In genomic region chr1:171610026-171610425, GRCm38 (mm10) we compare ENCODE assay signal across 10 mouse cellular contexts. TPM values are rescaled to one million over a fixed set of nuclear protein-coding genes. Genes with fewer than 3 reads are reported as not detected.
A peak's percentile ranks its signal among the peaks of the same experiment; 100 is the strongest.
DNase-seq lines count a peak whose midpoint lies in the region; ATAC-seq and TF ChIP-seq lines count a peak whose summit lies in the region.
"Had no signal": no experiment of that assay in that cellular context is flagged by ENCODE, and none has a peak within 500 bp of the region (broad histone marks: within the 10 kb centered on the region; RNA-seq: fewer than 3 reads in every experiment).

No protein-coding gene starts in this region.

- ATAC-seq in liver, embryonic 13.5 days (ENCODE audit: low read depth): no peak
- no peak for ATAC-seq in liver, embryonic 12.5 days
- no peak for ATAC-seq in Patski
- peak; percentile 84 for ATAC-seq in erythroblast, adult 5-6 weeks (replicated peaks; ENCODE audit: low FRiP score, poor library complexity, severe bottlenecking)
- ATAC-seq: forebrain, embryonic 15.5 days had no signal

- H3K9ac ChIP-seq in liver, embryonic 13.5 days: no peak overlapping the region
- no peak overlapping the region for H3K9ac ChIP-seq in liver, embryonic 12.5 days
- H3K9ac ChIP-seq: forebrain, embryonic 15.5 days; hindbrain, embryonic 13.5 days had no signal

- no peak overlapping the region for H3K4me3 ChIP-seq in liver, embryonic 13.5 days (replicated peaks)
- no peak overlapping the region for H3K4me3 ChIP-seq in liver, embryonic 12.5 days
- H3K4me3 ChIP-seq: forebrain, embryonic 15.5 days; hindbrain, embryonic 13.5 days had no signal

- no peaks in the 10 kb centered on the region for H3K36me3 ChIP-seq in liver, embryonic 13.5 days
- no peaks in the 10 kb centered on the region for H3K36me3 ChIP-seq in liver, embryonic 12.5 days
- H3K36me3 ChIP-seq: forebrain, embryonic 15.5 days; hindbrain, embryonic 13.5 days had no signal

- 69% methylated on average over 2 of the region's 2 CpGs for WGBS in liver, embryonic 13.5 days (ENCODE audit: insufficient replicate concordance)
- WGBS in liver, embryonic 12.5 days (ENCODE audit: insufficient replicate concordance): 71% methylated on average over 2 of the region's 2 CpGs

- H3K27me3 ChIP-seq in liver, embryonic 13.5 days: no peaks in the 10 kb centered on the region
- H3K27me3 ChIP-seq in liver, embryonic 12.5 days (replicated peaks): no peaks in the 10 kb centered on the region; the same call in 1 of the 2 replicates
- H3K27me3 ChIP-seq in Patski: no peaks in the 10 kb centered on the region
- H3K27me3 ChIP-seq: forebrain, embryonic 15.5 days; hindbrain, embryonic 13.5 days had no signal

- no peaks in the 10 kb centered on the region for H3K4me1 ChIP-seq in liver, embryonic 13.5 days (replicated peaks)
- no peaks in the 10 kb centered on the region for H3K4me1 ChIP-seq in liver, embryonic 12.5 days
- H3K4me1 ChIP-seq: forebrain, embryonic 15.5 days; hindbrain, embryonic 13.5 days had no signal

- H3K9me3 ChIP-seq in liver, embryonic 13.5 days (replicated peaks): no peaks in the 10 kb centered on the region
- H3K9me3 ChIP-seq in liver, embryonic 12.5 days (replicated peaks): no peaks in the 10 kb centered on the region
- H3K9me3 ChIP-seq: forebrain, embryonic 15.5 days; hindbrain, embryonic 13.5 days had no signal

- CTCF ChIA-PET in Patski (lab: Charles Lee): no interaction called here

- peak; percentile 15 for DNase-seq in liver, embryonic 13.5 days
- no peak for DNase-seq in Patski (ENCODE audit: low read depth, low spot score)
- DNase-seq in spleen, postnatal 4 days (ENCODE audit: low spot score in 2 of 2): peak; percentile 56 to 73
- DNase-seq in kidney, postnatal 36 days: no peak
- DNase-seq in left cerebral cortex, postnatal 14 days (ENCODE audit: low spot score in 2 of 2): no peak

- TF ChIP-seq CTCF in Patski (IDR thresholded peaks at IDR 0.05): peak; percentile 8

- intact Hi-C loops in left cerebral cortex, postnatal 14 days (cut with DNase I): no loop called here

- H3K27ac ChIP-seq in liver, embryonic 13.5 days: no peak overlapping the region
- no peak overlapping the region for H3K27ac ChIP-seq in liver, embryonic 12.5 days
- H3K27ac ChIP-seq: forebrain, embryonic 15.5 days; hindbrain, embryonic 13.5 days had no signal

- POLR2A ChIA-PET in Patski (lab: Charles Lee): no interaction called here

- H3K4me2 ChIP-seq in liver, embryonic 13.5 days: no peak overlapping the region
- H3K4me2 ChIP-seq in liver, embryonic 12.5 days: no peak overlapping the region
- H3K4me2 ChIP-seq: forebrain, embryonic 15.5 days; hindbrain, embryonic 13.5 days had no signal

- in situ Hi-C loops in Patski (cut with MboI; ENCODE audit: low pct_unique_long_range_greater_than_20kb): no loop called here

RNA-seq across cellular contexts. Expression of gene Ly9, which starts 2.8 kb away (rescaled TPM):
- polyA plus RNA-seq in liver, embryonic 13.5 days (2015; fragmentation: Nextera tagmentation; extraction: Ambion mirVana): 0.95 and 1.4 TPM in 2 replicates
- polyA plus RNA-seq in liver, embryonic 12.5 days (2016; fragmentation: Nextera tagmentation; extraction: Ambion mirVana): 0.41 and 0.78 TPM in 2 replicates
- polyA plus RNA-seq in Patski (2021): not detected
- total RNA-seq in erythroblast, adult 5-6 weeks (2015; ENCODE audit: low replicate concordance): 7.1 and 8.8 TPM in 2 replicates
- total RNA-seq in erythroblast, adult 5-6 weeks (2017; ENCODE audit: low replicate concordance): 5.8 and 10.0 TPM in 2 replicates
- total RNA-seq in left cerebral cortex, postnatal 14 days (2021): not detected
- total RNA-seq: left cerebral cortex, postnatal 25 days had no signal

RNA-seq across cellular contexts. Expression of gene Slamf7, which starts 42.8 kb away (rescaled TPM):
- polyA plus RNA-seq in liver, embryonic 13.5 days (2015; fragmentation: Nextera tagmentation; extraction: Ambion mirVana): not detected in 2 replicates
- not detected in 2 replicates for polyA plus RNA-seq in liver, embryonic 12.5 days (2016; fragmentation: Nextera tagmentation; extraction: Ambion mirVana)
- not detected for polyA plus RNA-seq in Patski (2021)
- 3.3 and 10.7 TPM in 2 replicates for total RNA-seq in erythroblast, adult 5-6 weeks (2015; ENCODE audit: low replicate concordance)
- 1.4 TPM in 1 of 2 replicates, not detected in the other for total RNA-seq in erythroblast, adult 5-6 weeks (2017; ENCODE audit: low replicate concordance)
- total RNA-seq in left cerebral cortex, postnatal 14 days (2021): under 1 TPM in 1 of 2 experiments, not detected in 1; 0.11 TPM
- total RNA-seq: left cerebral cortex, postnatal 25 days had no signal
- polyA plus RNA-seq: forebrain, embryonic 15.5 days; hindbrain, embryonic 13.5 days had no signal

RNA-seq across cellular contexts. Expression of gene Cd244a, which starts 51.0 kb away (rescaled TPM):
- polyA plus RNA-seq in liver, embryonic 13.5 days (2015; fragmentation: Nextera tagmentation; extraction: Ambion mirVana): 0.37 and 0.46 TPM in 2 replicates
- 0.48 and 0.50 TPM in 2 replicates for polyA plus RNA-seq in liver, embryonic 12.5 days (2016; fragmentation: Nextera tagmentation; extraction: Ambion mirVana)
- not detected for polyA plus RNA-seq in Patski (2021)
- total RNA-seq in erythroblast, adult 5-6 weeks (2015; ENCODE audit: low replicate concordance): 2.3 and 3.1 TPM in 2 replicates
- 5.2 and 8.3 TPM in 2 replicates for total RNA-seq in erythroblast, adult 5-6 weeks (2017; ENCODE audit: low replicate concordance)
- total RNA-seq in left cerebral cortex, postnatal 14 days (2021): not detected
- total RNA-seq: left cerebral cortex, postnatal 25 days had no signal
- polyA plus RNA-seq: forebrain, embryonic 15.5 days had no signal

Comparison
In these comparisons a context has a peak if more than half of its experiments do, and no peak if none do; other contexts are left out.
1. DNase-seq: peak in liver, embryonic 13.5 days (single experiment) and spleen, postnatal 4 days (2 of 2); none in Patski (single experiment), kidney, postnatal 36 days (0 of 2) and left cerebral cortex, postnatal 14 days (0 of 2).